Mouse (Mus musculus): ENCODE results near the gene Gm10337. TPM values are rescaled to one million over a fixed set of nuclear protein-coding genes. Genes with fewer than 3 reads are reported as not detected.

The Gm10337 gene
- polyA plus RNA-seq, 1 experiment from 2014 or later, result 4.2 TPM

Other genes starting within 250 kb of the Gm10337 start
- gene Rarg, start 246.2 kb upstream of the Gm10337 start, polyA plus RNA-seq (2014; fragmentation: Nextera tagmentation; extraction: Ambion mirVana), result 6.7 and 7.6 TPM in 2 replicates
- gene Gm9918, start 233.2 kb upstream of the Gm10337 start, polyA plus RNA-seq (2014; fragmentation: Nextera tagmentation; extraction: Ambion mirVana), result 0.15 TPM in 1 of 2 replicates, not detected in the other
- gene Mfsd5, start 224.3 kb upstream of the Gm10337 start, polyA plus RNA-seq (2014; fragmentation: Nextera tagmentation; extraction: Ambion mirVana), result 39.2 and 41.3 TPM in 2 replicates
- 13.5 and 16.2 TPM in 2 replicates for gene Espl1, start 207.5 kb upstream of the Gm10337 start, polyA plus RNA-seq (2014; fragmentation: Nextera tagmentation; extraction: Ambion mirVana)
- gene Pfdn5, start 177.6 kb upstream of the Gm10337 start, polyA plus RNA-seq (2014; fragmentation: Nextera tagmentation; extraction: Ambion mirVana), result 397 and 431 TPM in 2 replicates
- 59.9 and 72.7 TPM in 2 replicates for gene Myg1, start 172.0 kb upstream of the Gm10337 start, polyA plus RNA-seq (2014; fragmentation: Nextera tagmentation; extraction: Ambion mirVana)
- gene Aaas, start 153.0 kb upstream of the Gm10337 start, polyA plus RNA-seq (2014; fragmentation: Nextera tagmentation; extraction: Ambion mirVana), result 45.0 and 48.4 TPM in 2 replicates
- gene Sp7, start 136.5 kb upstream of the Gm10337 start, polyA plus RNA-seq (2014; fragmentation: Nextera tagmentation; extraction: Ambion mirVana), result 0.22 TPM in 1 of 2 replicates, not detected in the other
- gene Sp1, start 97.6 kb upstream of the Gm10337 start, polyA plus RNA-seq (2014; fragmentation: Nextera tagmentation; extraction: Ambion mirVana), result 8.0 and 8.2 TPM in 2 replicates
- gene Amhr2, start 58.4 kb upstream of the Gm10337 start, polyA plus RNA-seq (2014; fragmentation: Nextera tagmentation; extraction: Ambion mirVana), result 2.1 and 3.1 TPM in 2 replicates
- 108 and 114 TPM in 2 replicates for gene Prr13, start 44.7 kb upstream of the Gm10337 start, polyA plus RNA-seq (2014; fragmentation: Nextera tagmentation; extraction: Ambion mirVana)
- gene Pcbp2, start 33.2 kb upstream of the Gm10337 start, polyA plus RNA-seq (2014; fragmentation: Nextera tagmentation; extraction: Ambion mirVana), result 184 and 194 TPM in 2 replicates
- 10.4 and 10.7 TPM in 2 replicates for gene Map3k12, start 13.3 kb downstream of the Gm10337 start, polyA plus RNA-seq (2014; fragmentation: Nextera tagmentation; extraction: Ambion mirVana)
- 81.7 and 83.8 TPM in 2 replicates for gene Tarbp2, start 14.5 kb downstream of the Gm10337 start, polyA plus RNA-seq (2014; fragmentation: Nextera tagmentation; extraction: Ambion mirVana)
- 1.4 and 2.1 TPM in 2 replicates for gene Npff, start 21.2 kb downstream of the Gm10337 start, polyA plus RNA-seq (2014; fragmentation: Nextera tagmentation; extraction: Ambion mirVana)
- gene Gm28047, start 121.3 kb downstream of the Gm10337 start, polyA plus RNA-seq (2014; fragmentation: Nextera tagmentation; extraction: Ambion mirVana), result not detected in 2 replicates
- gene Atf7, start 121.7 kb downstream of the Gm10337 start, polyA plus RNA-seq (2014; fragmentation: Nextera tagmentation; extraction: Ambion mirVana), result 27.0 and 29.7 TPM in 2 replicates
- gene Atp5g2, start 168.6 kb downstream of the Gm10337 start, polyA plus RNA-seq (2014; fragmentation: Nextera tagmentation; extraction: Ambion mirVana), result 98.6 and 118 TPM in 2 replicates
- gene Calcoco1, start 218.5 kb downstream of the Gm10337 start, polyA plus RNA-seq (2014; fragmentation: Nextera tagmentation; extraction: Ambion mirVana), result 66.2 and 66.5 TPM in 2 replicates